Mouse (Mus musculus) heart, adult 2 months (tissue): Measurements from ENCODE around the gene Sh3gl2. TPM values are rescaled to one million over a fixed set of nuclear protein-coding genes. Genes with fewer than 3 reads are reported as not detected.

Experiments
- DNase-seq, 2 experiments: peaks; one replicate each; pipeline ENCODE4 v3.0.0; 2021
- H3K27ac ChIP-seq: fragments of 200-600 bp; 2 replicates; pipeline ENCODE4 v1.8.1; 2022
- H3K27me3 ChIP-seq: fragments of 200-500 bp; 2 replicates; pipeline ENCODE4 v1.6.1; 2012; ENCODE audit warnings: mild to moderate bottlenecking, low read length, inconsistent platforms, mixed read lengths; ENCODE audit not compliant: control insufficient read depth, insufficient read depth
- H3K36me3 ChIP-seq: fragments of 200-500 bp; 2 replicates; pipeline ENCODE4 v1.6.1; 2012; ENCODE audit warnings: low read length, inconsistent platforms; ENCODE audit not compliant: control insufficient read depth, insufficient read depth
- H3K4me1 ChIP-seq: fragments of 200-500 bp; 2 replicates; pipeline ENCODE4 v1.6.1; 2011; ENCODE audit warnings: low read length; ENCODE audit not compliant: control insufficient read depth, insufficient read depth
- H3K4me3 ChIP-seq: fragments of 200-600 bp; 2 replicates; pipeline ENCODE4 v1.8.1; 2022
- H3K79me2 ChIP-seq: fragments of 200-500 bp; replicated peaks from 2 replicates; pipeline ENCODE4 v1.6.1; 2012; ENCODE audit warnings: mild to moderate bottlenecking, inconsistent platforms, low read length, moderate library complexity, mixed read lengths; ENCODE audit not compliant: control insufficient read depth, insufficient read depth
- H3K9ac ChIP-seq: fragments of 200-500 bp; 2 replicates; pipeline ENCODE4 v1.6.1; 2012; ENCODE audit warnings: low read depth, mild to moderate bottlenecking, control low read depth, inconsistent platforms, low read length, mixed read lengths
- CTCF ChIP-seq: fragments of 200-600 bp; IDR thresholded peaks from 2 replicates; pipeline ENCODE4 v1.8.1; 2022; ENCODE audit warnings: antibody characterized with exemption, mild to moderate bottlenecking, moderate library complexity
- EP300 ChIP-seq: fragments of 200-500 bp; IDR thresholded peaks from 2 replicates; pipeline ENCODE4 v1.6.1; 2011; ENCODE audit warnings: low read depth, low read length, control low read depth; ENCODE audit not compliant: insufficient read depth
- POLR2A ChIP-seq: fragments of 200-500 bp; IDR thresholded peaks from 2 replicates; pipeline ENCODE4 v1.6.1; 2011; ENCODE audit warnings: mild to moderate bottlenecking, low read depth, low read length, control low read depth; ENCODE audit not compliant: insufficient read depth
- WGBS: fragments of 180-500 bp; shearing (Covaris S2); methylation state at CpG from one replicate; pipeline ENCODE4 v1.1.7; 2018; 5-methylcytosine and 5-hydroxymethylcytosine counted together
- intact Hi-C: fragments of 180-260 bp; cut with DNase I; formaldehyde crosslinking; loops from one replicate; pipeline ENCODE4 v1.15.1; 2025
- polyA plus RNA-seq: library from polyadenylated mRNA; depleted of rRNA; stranded (reverse); fragments of >200 nt; gene quantifications from 2 replicates; pipeline ENCODE4 v1.2.3, GENCODE M21; 2012
- total RNA-seq, 2 experiments: library from RNA; stranded (reverse); gene quantifications; 2 replicates each; pipeline ENCODE4 v1.2.3; 2021

The Sh3gl2 gene
- total and polyA plus RNA-seq, 3 experiments, result 0.62 to 6.7 (median 5.4) TPM

DNA sequence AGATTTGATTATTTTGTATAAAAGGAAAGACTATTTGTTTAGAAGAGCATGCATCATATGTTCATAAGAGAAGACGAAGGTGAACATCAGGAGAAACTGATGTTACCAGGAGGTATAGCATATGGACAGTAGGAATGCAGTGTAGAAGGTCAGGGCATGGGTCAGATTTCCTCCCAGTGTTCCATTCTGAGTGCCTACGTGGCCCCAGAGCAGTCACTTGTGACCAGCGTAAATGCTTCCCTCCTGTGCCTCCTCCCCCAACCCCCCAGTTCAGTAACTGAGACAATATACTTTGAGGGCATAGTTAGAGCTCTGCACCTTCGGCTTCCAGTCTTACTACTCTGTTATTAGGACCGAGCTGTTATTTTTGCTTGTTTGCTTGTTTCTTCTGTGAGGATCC, 17.8 kb downstream of the Sh3gl2 start:
- DNase-seq, result no peak
- H3K4me1 ChIP-seq, result no peaks in the 10 kb centered on the region
- no peaks in the 10 kb centered on the region for H3K36me3 ChIP-seq
- H3K79me2 ChIP-seq, result no peaks in the 10 kb centered on the region
- H3K9ac ChIP-seq, result no peak overlapping the region
- TF ChIP-seq CTCF (no peak), POLR2A (no peak), EP300 (no peak)
- no peak overlapping the region for H3K27ac ChIP-seq
- H3K27me3 ChIP-seq, result no peaks in the 10 kb centered on the region
- intact Hi-C loops, result no loop called here
- H3K4me3 ChIP-seq, result no peak overlapping the region
- 73% methylated on average over 5 of the region's 5 CpGs for WGBS

DNA sequence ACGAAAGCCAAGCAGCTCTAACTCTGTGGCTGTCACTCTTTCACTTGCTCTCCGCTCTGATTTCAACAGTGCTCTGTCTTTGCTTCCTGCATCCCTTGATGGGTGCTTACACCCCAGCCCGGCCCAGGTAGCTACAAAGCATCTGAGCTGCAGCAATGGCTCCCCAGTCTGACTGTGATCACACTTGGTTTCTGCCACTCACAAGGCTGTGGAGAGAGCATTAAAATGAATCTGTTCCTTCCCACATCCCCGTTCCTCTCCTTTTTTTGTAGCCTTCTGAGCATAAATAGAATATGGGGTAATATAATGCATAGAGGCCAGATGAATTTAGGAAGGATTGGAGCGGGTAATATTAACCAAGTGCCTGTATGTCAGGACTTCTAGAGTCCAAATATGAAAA, 21.8 kb downstream of the Sh3gl2 start:
- Histone ChIP-seq H3K4me1 (no peaks in the 10 kb centered on the region), H3K27me3 (0 out of 2 replicates have a peak, but pooled peaks cover 2% of the 10 kb centered on the region), H3K4me3 (no peak overlapping the region), H3K9ac (no peak overlapping the region), H3K27ac (no peak overlapping the region), H3K79me2 (no peaks in the 10 kb centered on the region), H3K36me3 (no peaks in the 10 kb centered on the region)
- intact Hi-C loops, result no loop called here
- TF ChIP-seq CTCF (no peak), EP300 (no peak), POLR2A (no peak)
- 69% methylated on average over 5 of the region's 5 CpGs for WGBS
- DNase-seq, result no peak

DNA sequence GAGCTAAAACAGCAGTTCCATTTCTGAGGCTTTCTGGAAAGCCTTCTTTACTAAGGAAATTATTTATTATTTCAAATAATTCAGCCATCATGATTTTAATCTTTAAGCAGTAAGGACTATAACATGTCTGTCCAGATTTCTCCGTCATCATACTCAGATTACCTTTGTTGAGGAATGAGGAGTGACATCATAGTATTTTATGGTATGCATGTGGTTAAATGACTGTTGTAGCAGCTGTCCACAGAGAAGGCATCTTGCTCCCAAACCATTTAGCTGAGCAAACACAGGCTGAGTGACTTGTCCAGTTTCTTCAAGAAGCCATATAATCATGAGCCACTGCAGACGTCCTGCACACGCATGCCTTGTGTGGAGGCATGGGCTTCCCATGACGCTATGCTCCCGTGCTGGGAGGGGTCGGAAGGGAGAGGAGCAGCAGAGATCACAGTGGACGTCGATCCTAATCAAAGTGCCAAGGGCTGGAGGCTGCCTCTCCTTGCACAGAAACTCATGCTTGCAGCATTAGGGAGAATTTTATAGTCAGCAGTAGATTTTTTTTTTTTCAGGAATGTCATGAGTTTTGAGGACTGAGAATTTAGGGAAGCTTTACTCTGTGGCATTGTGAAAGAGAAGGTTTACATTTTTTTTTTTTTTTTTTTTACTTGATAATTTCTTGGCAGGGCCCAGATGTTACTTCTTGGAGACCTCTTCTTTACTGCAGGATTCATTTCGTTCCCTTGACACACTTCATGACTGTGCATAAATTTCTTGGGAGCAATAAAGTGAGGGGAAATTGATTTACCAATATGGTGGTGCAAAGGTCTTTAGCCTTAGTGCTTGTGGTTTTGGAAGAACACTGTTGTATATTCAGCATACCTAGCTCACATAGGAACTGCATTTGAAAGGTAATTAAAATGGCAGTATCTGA, 23.0 kb downstream of the Sh3gl2 start:
- Histone ChIP-seq H3K36me3 (no peaks in the 10 kb centered on the region), H3K4me3 (no peak overlapping the region), H3K27ac (no peak overlapping the region), H3K9ac (no peak overlapping the region), H3K79me2 (no peaks in the 10 kb centered on the region), H3K27me3 (0 out of 2 replicates have a peak, but pooled peaks cover 2% of the 10 kb centered on the region), H3K4me1 (no peaks in the 10 kb centered on the region)
- 70% methylated on average over 9 of the region's 9 CpGs for WGBS
- intact Hi-C loops, result no loop called here
- no peak for DNase-seq
- no peak for TF ChIP-seq CTCF

DNA sequence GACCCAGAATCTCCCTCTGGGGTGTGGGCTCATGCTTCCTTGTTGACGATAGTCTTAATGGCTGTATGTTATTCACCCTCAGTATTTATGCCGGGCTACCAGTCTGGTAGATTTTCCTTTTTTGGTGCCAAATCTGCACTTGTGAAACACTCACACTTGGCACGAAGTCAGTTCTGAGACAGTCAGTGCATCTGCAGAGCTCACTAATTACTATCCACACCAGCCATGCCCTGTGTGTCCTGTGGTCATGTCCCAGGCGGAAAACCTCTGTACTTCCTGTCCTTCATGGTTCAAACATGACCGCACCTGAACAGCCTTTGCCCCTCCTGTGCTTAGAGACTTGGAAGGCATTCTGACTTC, 23.6 kb downstream of the Sh3gl2 start:
- Histone ChIP-seq H3K36me3 (no peaks in the 10 kb centered on the region), H3K27me3 (0 out of 2 replicates have a peak, but pooled peaks cover 2% of the 10 kb centered on the region), H3K9ac (no peak overlapping the region), H3K79me2 (no peaks in the 10 kb centered on the region), H3K4me3 (no peak overlapping the region), H3K4me1 (no peaks in the 10 kb centered on the region), H3K27ac (no peak overlapping the region)
- no peak for TF ChIP-seq POLR2A
- TF ChIP-seq EP300, result no peak
- no peak for TF ChIP-seq CTCF
- intact Hi-C loops, result no loop called here
- DNase-seq, result no peak
- WGBS, result 81% methylated on average over 5 of the region's 5 CpGs

DNA sequence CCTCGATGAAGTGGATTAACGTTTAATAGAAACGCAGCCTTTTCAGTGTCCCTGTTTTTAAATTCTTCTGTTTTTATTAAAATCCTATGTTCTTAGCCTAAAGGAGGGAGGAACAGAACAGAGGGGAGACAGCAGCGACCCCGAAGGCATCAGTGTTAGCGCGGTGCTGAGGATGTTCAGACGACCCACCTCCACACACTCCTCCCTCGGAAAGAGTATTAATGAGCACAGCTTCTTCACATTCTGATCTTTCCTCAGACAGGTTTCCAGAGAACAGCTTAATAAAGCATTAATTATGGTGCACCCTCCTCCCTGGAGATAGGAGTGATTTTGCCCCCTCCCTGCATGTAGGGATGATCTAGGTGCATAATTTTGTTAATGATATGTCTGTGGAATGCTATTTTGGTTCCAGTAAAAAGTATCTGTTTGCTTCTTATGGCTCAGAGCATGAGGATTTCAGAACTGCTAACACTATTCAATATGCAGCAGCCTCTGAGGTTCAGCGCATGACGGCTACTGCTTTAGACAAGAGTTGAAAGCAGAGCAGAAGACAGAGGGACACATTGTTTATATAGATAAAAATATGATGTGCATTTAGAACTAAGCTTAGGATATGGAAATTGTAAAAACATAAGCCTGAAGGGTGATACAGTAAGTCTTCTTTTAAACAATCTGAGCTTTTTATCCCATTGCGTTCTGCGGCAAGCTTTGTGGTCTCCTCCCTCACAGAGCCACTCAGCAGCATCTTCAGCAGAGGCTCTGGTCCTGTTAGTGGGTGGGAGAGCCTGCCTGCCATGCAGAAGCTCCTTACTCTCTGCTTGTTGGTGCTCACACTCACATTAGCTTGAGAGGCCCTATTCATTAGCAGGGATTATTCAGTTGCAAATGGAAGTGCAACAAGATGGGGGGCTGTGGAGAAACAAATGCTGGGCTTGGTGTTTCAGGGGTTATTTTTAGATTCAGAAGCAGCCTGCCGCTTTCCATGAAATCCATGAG, 27.8 kb downstream of the Sh3gl2 start:
- Histone ChIP-seq H3K4me1 (no peaks in the 10 kb centered on the region), H3K27ac (no peak overlapping the region), H3K27me3 (0 out of 2 replicates have a peak, but pooled peaks cover 2% of the 10 kb centered on the region), H3K9ac (no peak overlapping the region), H3K4me3 (no peak overlapping the region), H3K36me3 (no peaks in the 10 kb centered on the region), H3K79me2 (no peaks in the 10 kb centered on the region)
- no peak for TF ChIP-seq CTCF
- TF ChIP-seq EP300, result no peak
- no peak for TF ChIP-seq POLR2A
- 70% methylated on average over 14 of the region's 14 CpGs for WGBS
- no peak for DNase-seq
- intact Hi-C loops, result no loop called here
